Mouse (Mus musculus) olfactory bulb, adult 2 months (tissue): ENCODE measurements around the gene Atrx. TPM values are rescaled to one million over a fixed set of nuclear protein-coding genes. Genes with fewer than 3 reads are reported as not detected.

Experiments used
- H3K27ac ChIP-seq: fragments of 200-500 bp; 2 replicates; pipeline ENCODE4 v1.5.1; 2012; ENCODE audit warnings: low read depth, low read length; ENCODE audit not compliant: insufficient read depth
- H3K4me1 ChIP-seq: fragments of 200-500 bp; 2 replicates; pipeline ENCODE4 v1.6.1; 2012; ENCODE audit warnings: low read length; ENCODE audit not compliant: control insufficient read depth, insufficient read depth
- H3K4me3 ChIP-seq: fragments of 200-500 bp; 2 replicates; pipeline ENCODE4 v1.5.1; 2012; ENCODE audit warnings: mild to moderate bottlenecking, low read depth, low read length, moderate library complexity; ENCODE audit not compliant: insufficient read depth
- CTCF ChIP-seq: fragments of 200-500 bp; IDR thresholded peaks from 2 replicates; pipeline ENCODE4 v1.5.1; 2012; ENCODE audit warnings: low read depth, mild to moderate bottlenecking, low read length, moderate library complexity; ENCODE audit not compliant: insufficient read depth
- POLR2A ChIP-seq: fragments of 200-500 bp; IDR thresholded peaks from 2 replicates; pipeline ENCODE4 v1.6.1; 2012; ENCODE audit warnings: mild to moderate bottlenecking, low read depth, low read length, moderate library complexity; ENCODE audit not compliant: insufficient read depth
- WGBS: fragments of 180-500 bp; shearing (Covaris S2); methylation state at CpG from one replicate; pipeline ENCODE4 v1.1.7; 2018; 5-methylcytosine and 5-hydroxymethylcytosine counted together
- polyA plus RNA-seq: library from polyadenylated mRNA; stranded (reverse); fragments of >200 nt; gene quantifications from 2 replicates; pipeline ENCODE4 v1.2.4, GENCODE M21; 2012; ENCODE audit warnings: low replicate concordance; ENCODE audit not compliant: missing spikeins, insufficient read depth, insufficient read length

Gene Atrx
- polyA plus RNA-seq, 1 experiment = 338 TPM

DNA sequence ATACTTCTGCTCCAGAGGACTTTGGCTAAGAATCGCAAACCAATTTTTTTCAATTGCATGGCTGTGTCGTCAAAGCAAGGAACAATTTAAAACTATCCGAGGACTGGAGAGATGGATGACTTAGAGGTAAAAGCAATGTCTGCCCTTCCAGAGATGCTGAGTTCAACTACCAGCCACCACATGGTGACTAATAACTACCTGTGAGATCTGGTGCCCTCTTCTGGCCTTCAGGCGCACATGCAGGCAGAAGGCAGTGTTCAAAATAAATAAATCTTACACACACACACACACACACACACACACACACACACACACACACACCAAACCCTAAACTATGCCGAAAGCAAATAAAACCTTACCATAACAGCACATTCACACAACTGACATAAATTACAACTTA, 64.8 kb downstream of the Atrx start:
- H3K4me1 ChIP-seq = no peaks in the 10 kb centered on the region
- WGBS = 80% methylated on average over 5 of the region's 5 CpGs

DNA sequence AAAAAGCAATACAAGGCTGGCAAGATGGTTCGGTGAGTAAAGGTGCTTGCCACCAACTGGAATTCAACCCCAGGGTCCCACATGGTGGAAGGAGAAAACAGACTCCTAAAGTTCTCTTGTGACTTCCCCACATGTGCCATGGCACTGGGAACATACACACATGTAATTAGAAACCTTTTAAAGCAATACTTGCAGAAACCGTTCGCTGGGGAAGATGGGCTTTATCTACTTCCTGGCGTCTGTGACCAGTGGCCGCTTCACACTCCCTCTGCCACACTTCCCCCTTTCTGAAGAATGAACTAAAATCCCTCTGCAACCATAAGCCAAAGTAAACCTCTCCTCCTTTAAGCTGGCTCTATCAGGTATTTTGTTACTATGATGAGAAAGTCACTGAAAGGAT, 104.7 kb downstream of the Atrx start:
- Histone ChIP-seq H3K4me3 (no peak overlapping the region), H3K27ac (no peak overlapping the region), H3K4me1 (no peaks in the 10 kb centered on the region)
- 88% methylated on average over 5 of the region's 5 CpGs for WGBS
- no peak for TF ChIP-seq CTCF
- no peak for TF ChIP-seq POLR2A

More for the DNA sequence above, 64.8 kb downstream of the Atrx start:
- TF ChIP-seq CTCF (no peak), POLR2A (no peak)
- Histone ChIP-seq H3K27ac (no peak overlapping the region), H3K4me3 (no peak overlapping the region)

DNA sequence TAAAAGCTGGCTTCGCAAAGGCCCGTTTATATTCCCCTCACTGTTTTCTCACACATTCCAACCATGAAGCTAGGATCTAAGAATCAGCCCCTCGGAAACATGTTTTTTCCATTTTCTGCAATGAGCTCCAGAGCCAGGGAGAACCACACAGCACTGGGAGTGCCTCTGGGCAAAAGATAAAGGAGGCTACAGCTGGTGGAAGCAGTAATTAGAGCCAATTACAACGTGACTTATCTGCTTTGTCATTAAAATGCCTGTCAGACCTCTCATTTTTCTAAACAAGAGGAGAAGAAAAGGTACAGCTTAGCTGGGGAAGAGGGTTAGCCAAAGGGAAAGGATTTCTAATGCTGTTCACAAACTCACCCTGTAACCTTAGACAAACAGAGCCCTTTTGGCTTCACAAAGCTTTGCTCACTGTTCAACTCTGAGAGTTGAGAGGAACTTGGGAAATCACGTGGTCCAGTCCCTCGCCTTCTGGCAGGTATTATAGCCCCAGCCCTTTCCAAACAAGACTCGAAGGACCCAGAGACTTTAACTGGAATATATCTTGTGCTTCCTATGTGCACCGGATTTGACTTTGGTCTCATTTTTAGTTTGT, 134.3 kb downstream of the Atrx start:
- WGBS = 41% methylated on average over 8 of the region's 8 CpGs
- H3K27ac ChIP-seq = no peak overlapping the region
- H3K4me3 ChIP-seq = no peak overlapping the region
- TF ChIP-seq POLR2A = no peak
- TF ChIP-seq CTCF = no peak
- H3K4me1 ChIP-seq = no peaks in the 10 kb centered on the region

DNA sequence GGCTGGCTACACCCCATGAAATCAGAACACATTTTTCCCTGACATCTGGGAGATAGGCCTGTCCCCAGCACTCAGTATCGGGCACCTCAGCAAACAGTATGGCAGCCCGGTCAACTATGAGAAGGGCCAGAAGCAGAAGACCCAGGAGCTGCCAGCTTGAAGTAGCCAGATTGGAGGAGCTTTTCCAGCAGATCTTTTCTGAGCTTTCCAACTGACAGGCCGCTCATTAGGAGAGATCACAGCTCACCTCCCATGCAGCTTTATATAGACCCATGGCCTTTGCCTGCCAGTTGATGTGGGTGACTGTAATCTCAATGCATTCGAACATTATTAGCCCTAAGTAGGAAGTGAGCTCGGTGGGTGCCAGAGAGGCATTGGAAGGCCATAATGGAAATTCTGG, 155.9 kb downstream of the Atrx start:
- no peak for TF ChIP-seq POLR2A
- TF ChIP-seq CTCF = no peak
- WGBS = 49% methylated on average over 5 of the region's 5 CpGs
- Histone ChIP-seq H3K27ac (peak overlapping the region; percentile 73), H3K4me3 (no peak overlapping the region), H3K4me1 (0 out of 2 replicates have a peak, but pooled peaks cover 3% of the 10 kb centered on the region)

DNA sequence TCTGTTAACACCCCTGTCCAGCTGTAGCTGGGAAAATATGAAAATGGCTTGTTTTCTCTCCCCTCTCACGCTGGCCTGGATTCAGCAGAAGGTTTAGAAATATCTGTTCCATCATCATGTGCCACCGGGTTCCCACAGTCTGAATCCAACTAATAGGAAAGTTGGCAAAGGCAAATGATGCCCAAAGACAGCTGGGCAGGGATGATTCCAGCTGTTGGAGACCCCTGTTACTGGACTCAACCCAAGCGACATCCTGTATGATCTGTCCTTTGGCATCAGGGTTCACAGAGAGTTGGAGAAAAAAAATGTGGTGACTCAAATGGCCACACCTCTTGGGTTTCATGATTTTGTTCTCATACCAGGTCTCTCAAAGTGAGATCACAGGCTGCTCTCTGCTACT, 161.3 kb downstream of the Atrx start:
- Histone ChIP-seq H3K27ac (no peak overlapping the region), H3K4me3 (no peak overlapping the region), H3K4me1 (peaks cover 4% of the 10 kb centered on the region; the same call in 1 of the 2 replicates)
- 83% methylated on average over 3 of the region's 3 CpGs for WGBS
- TF ChIP-seq POLR2A = no peak
- no peak for TF ChIP-seq CTCF

DNA sequence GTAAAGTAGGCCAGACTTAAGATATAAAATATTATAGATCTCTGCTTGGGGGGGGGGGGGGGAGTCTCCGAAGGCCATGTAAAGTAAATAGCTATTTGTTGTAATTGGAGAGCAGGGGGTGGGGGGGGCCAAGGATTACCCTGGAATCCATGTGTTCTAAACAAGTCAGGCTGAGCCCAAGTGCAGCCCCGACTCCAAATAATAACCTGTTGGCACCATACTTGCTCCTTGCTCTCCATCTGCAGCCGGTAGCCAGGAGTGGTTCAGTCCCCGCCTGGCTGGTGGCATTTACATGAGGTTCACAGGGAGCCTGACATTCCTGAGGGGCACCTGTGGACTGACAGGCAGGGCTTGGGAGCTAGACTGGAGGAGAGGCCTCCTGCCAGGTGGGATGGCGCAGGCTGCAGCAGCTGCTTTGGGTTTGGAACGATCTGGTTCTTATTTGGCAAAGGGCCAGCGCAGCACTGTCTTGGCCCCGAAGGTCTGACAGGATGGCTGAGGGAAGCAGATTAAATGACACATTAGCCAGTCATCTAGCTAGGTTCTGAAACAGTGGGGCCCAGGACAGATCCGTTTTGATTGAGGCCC, 161.9 kb downstream of the Atrx start:
- 48% methylated on average over 9 of the region's 9 CpGs for WGBS
- TF ChIP-seq CTCF = no peak
- TF ChIP-seq POLR2A = no peak
- Histone ChIP-seq H3K4me3 (no peak overlapping the region), H3K27ac (no peak overlapping the region), H3K4me1 (peaks cover 6% of the 10 kb centered on the region; the same call in 1 of the 2 replicates)

DNA sequence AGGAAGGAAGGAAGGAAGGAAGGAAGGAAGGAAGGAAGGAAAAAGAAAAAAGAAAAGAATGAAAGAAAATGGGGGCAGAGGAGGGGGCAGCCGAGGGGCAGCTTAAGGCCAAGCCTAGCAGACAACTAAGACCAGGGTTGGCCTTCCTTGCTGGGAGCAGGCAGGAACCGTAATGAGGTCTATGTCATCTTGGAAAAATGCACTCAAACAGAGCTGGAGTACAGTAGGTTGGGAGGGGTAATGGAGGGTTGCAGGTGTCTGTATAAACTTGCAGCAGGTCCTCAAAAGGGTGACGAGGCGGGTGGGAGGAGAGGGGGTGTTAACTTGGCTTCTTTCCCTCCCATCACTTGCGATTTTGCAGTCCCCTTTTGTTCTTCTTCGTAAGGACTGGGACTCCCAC, 163.2 kb downstream of the Atrx start:
- Histone ChIP-seq H3K4me3 (peak overlapping the region; percentile 10; the same call in 1 of the 2 replicates), H3K4me1 (peaks cover 6% of the 10 kb centered on the region; the same call in 1 of the 2 replicates), H3K27ac (no peak overlapping the region)
- TF ChIP-seq CTCF (no peak), POLR2A (no peak)
- WGBS = 43% methylated on average over 6 of the region's 6 CpGs

DNA sequence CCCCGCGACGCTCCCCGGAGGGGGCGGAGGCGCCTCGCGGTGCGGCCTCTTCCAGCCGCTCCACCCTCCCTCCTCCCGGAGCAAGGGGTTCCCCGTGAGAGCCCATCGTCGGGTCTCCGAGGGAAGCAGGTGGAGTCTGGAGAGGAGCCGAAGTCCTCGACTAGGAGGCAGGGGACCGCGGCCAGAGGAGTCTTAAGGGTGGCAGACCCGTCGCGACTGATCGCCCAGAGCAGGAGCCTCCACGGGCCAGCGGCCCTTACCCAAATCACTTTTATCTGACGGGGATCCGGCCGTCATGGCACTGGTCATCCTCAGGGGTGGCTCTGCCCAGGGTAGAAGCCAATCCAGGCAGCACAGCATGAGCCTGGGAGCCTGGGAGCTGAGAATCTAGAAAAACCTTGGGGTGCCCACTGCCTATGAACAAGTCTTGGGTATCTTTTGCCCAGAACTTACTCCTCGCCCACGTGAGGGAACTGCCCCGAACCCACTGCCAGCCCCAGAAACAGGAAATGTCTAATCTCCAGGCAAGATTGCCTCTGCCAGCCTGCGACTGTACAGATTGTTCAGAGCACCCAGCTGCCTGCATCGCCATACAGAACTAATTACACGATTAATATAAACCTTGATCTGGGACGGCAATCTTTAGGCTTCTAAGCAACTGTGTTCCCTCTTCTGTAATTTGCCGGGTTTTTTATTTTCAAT, 164.0 kb downstream of the Atrx start:
- H3K4me1 ChIP-seq = peaks cover 6% of the 10 kb centered on the region; the same call in 1 of the 2 replicates
- peak overlapping the region; percentile 57 for H3K4me3 ChIP-seq
- TF ChIP-seq POLR2A = no peak
- TF ChIP-seq CTCF = no peak
- 0 out of 2 replicates have a peak overlapping the region, but pooled peaks have one; percentile 21 for H3K27ac ChIP-seq
- 26% methylated on average over 35 of the region's 36 CpGs for WGBS

DNA sequence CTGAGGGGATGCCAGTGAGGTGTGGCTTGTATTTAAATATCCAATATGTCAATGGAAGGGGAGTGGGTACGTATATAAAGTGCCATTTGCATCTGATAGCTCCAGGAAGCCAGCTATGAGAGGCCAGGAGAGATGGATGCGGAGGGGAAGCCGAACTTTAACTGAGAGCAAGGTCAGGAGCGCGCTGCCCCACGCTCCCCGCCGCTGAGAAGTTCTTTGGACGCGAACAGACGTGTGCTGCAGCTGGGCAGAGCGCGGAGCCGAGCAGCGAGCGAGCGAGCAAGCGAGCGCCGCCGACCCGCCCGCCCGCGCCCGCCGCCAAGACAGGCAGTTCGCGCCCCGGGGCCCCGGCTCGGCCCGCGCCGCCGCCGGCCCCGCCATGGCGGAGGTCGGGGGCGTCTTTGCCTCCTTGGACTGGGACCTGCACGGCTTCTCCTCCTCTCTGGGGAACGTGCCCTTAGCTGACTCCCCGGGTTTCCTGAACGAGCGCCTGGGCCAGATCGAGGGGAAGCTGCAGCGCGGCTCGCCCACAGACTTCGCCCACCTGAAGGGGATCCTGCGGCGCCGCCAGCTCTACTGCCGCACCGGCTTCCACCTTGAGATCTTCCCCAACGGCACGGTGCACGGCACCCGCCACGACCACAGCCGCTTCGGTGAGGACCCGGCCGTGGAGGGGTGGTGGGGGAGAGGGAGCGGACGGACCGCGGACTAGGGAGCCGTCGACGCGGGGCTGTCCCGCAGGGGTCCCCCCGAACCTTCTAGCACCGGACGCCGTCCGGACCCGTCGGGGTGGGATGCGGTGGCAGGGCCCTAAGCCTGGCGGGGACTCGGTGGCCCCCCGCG, 164.8 kb downstream of the Atrx start, which contains the start of gene Fgf16:
Gene Fgf16, plus strand, starts transcription at position 118 of the 843 bp plus-strand sequence.
- H3K4me3 ChIP-seq = peak within 1 kb of the TSS; percentile 57
- 22% methylated on average over 82 of the region's 86 CpGs for WGBS
- 0 out of 2 replicates have a peak within 1 kb of the TSS, but pooled peaks have one; percentile 21 for H3K27ac ChIP-seq
- peaks cover 6% of the 10 kb centered on the region; the same call in 1 of the 2 replicates for H3K4me1 ChIP-seq
- TF ChIP-seq POLR2A = no peak
- no peak for TF ChIP-seq CTCF
